Mouse (Mus musculus): Measurements from ENCODE around the gene Ing5.
"Not testable (repeated sequence)": the region's sequence is repeated elsewhere in the genome, so short reads cannot be mapped to it uniquely, and the experiment has no call there.

Gene Ing5

DNA sequence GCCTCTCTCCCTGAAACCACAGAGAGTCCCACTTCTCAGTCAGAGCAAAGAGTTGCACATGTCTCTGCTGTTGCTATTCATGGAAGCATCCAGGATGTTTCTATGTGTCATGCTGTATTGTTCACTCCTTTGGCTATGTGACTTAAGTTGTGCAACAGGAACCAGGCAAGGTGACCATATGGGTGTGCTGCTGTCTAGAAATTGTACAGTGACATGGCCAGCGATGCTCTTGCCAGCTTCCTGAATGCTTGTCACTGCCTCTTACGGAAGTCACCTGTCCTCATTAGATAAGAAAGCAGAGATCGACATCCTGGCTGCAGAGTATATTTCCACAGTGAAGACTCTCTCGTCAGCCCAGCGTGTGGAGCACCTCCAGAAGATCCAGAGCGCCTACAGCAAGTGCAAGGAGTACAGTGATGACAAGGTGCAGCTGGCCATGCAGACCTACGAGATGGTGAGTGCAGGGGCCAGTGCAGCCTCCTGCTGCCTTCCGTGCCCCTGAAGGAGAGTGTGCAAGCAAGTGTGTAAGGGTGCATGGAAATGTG lies 7.8 kb downstream of the Ing5 start:
- DNase-seq (ENCODE audit: low read depth): no peak

- DNase-seq (ENCODE audit: low read depth): no peak
These were observed 14.2 kb downstream of the Ing5 start for GRCm38 (mm10) chr1:93817823-93818532.

GRCm38 (mm10) chr1:93818722-93819121 lies 15.0 kb downstream of the Ing5 start:
- no peak for DNase-seq (ENCODE audit: low read depth)

DNA sequence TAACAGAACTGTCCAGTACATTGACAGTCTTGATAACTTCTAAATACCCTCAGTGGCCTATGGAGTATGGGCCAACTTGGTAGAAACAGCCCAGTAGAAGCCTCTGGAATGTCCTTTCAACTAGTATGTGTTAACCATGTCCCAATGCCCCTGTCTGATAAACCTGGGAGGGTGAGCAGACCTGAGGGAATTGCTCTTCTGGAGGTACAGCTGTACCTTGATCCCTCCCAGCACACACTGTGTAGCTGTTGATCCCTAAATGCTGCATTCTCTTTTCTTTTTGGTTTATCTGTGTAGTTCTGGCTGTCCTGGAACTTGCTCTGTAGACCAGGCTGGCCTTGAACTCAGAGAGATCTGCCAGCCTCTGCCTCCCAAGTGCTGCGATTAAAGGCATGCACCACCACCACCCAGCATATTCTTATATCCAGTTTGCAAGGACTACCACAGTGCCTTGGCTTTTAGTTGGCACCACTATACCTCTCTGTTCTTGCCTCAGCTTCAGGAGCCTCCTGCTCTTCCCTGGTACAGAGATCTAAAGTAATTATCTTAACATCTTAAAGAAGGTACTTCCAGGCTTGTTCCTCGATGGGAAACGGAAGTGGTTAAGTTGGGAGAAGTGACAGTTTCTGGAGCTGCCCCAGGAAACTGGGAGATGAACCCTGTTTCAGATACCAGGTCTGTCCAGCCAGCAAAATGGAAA lies 20.2 kb downstream of the Ing5 start:
- no peak for DNase-seq (ENCODE audit: low read depth)

- no peak for DNase-seq (ENCODE audit: low read depth)
These were observed 20.8 kb downstream of the Ing5 start, which contains the start of gene D2hgdh for GRCm38 (mm10) chr1:93824609-93825008. Gene D2hgdh (plus strand): TSS chr1:93824909.

GRCm38 (mm10) chr1:93825105-93825674 lies 21.4 kb downstream of the Ing5 start:
- peak; percentile 95 for DNase-seq (ENCODE audit: low read depth)

DNA sequence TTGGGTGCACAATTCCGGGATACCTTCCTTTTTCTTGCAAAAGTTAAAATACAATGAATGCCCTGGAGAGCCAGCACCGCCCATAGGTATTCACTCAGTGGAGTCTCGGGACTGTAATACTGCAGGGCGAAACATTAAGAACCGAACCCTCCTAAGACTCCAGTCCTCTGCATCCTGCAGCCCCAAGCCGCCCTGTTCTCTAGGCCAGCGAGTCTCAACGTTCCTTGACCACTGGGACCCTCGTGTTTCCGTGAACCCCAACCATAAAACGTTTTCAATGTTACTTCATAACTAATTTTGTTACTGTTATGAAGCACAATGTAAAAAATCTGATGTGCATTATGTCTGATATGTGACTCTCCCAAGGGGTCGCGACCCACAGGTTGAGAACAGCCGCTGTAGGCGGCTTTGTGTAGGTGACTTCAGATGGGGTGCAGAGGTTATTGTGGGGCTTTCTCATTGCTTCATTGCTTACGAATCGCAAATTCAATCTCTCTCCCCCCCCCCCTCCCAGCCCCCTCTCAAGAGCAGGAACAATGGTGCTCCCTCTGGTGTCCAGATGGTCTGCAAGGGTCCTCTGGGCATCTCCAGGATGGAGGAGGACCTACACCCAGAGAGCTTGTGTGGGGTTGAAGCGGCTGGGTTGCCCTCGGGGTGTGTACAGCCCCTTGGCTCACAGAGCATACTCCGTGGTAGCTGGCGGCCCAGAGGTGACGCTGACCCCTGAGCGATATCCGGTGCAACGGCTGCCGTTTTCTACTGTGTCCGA lies 22.2 kb downstream of the Ing5 start:
- DNase-seq (ENCODE audit: low read depth): no peak

GRCm38 (mm10) chr1:93826540-93826835 lies 22.7 kb downstream of the Ing5 start:
- no peak for DNase-seq (ENCODE audit: low read depth)

GRCm38 (mm10) chr1:93832754-93833360 lies 29.1 kb downstream of the Ing5 start:
- DNase-seq (ENCODE audit: low read depth): not testable (repeated sequence)

GRCm38 (mm10) chr1:93834671-93835150 lies 30.9 kb downstream of the Ing5 start:
- DNase-seq (ENCODE audit: low read depth): no peak

DNA sequence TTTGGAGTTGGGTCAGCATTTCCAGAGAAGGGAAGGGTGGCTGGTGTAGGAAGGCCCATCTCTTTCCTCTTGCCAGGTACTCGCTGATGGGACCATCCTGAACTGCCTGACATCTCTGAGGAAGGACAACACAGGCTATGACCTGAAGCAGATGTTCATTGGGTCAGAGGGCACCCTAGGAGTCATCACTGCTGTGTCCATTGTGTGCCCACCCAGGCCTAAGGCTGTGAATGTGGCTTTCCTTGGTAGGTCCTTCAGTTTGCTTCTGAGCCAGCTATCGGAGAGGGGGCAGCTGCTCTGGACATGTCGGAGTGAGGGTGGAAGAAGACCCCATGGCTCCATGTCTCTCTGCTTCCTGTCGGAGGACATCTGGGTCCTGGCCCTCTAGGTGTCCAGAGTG lies 31.4 kb downstream of the Ing5 start:
- no peak for DNase-seq (ENCODE audit: low read depth)

- no peak for DNase-seq (ENCODE audit: low read depth)
These were observed 32.2 kb downstream of the Ing5 start for GRCm38 (mm10) chr1:93835876-93836531.

- no peak for DNase-seq (ENCODE audit: low read depth)
These were observed 32.8 kb downstream of the Ing5 start for GRCm38 (mm10) chr1:93836532-93836913.

DNA sequence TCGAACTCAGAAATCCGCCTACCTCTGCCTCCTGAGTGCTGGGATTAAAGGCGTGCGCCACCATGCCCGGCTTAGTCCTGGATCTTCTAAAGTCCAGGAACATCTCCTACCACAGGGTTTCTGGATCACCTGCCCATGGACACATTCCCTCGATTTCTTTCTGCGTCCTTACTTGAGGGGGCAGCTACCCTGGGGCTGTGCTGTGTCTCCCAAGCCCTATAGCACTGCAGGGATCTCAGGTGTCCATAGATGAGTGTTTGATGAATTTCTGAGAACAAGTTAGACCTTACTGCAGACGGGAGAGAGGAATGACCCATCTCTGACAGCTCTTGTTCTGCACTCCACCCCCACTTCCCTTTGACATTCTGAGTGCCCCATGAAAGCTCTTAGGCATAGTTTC lies 33.6 kb downstream of the Ing5 start:
- no peak for DNase-seq (ENCODE audit: low read depth)

GRCm38 (mm10) chr1:93838569-93838968 lies 34.8 kb downstream of the Ing5 start:
- DNase-seq (ENCODE audit: low read depth): not testable (repeated sequence)

DNA sequence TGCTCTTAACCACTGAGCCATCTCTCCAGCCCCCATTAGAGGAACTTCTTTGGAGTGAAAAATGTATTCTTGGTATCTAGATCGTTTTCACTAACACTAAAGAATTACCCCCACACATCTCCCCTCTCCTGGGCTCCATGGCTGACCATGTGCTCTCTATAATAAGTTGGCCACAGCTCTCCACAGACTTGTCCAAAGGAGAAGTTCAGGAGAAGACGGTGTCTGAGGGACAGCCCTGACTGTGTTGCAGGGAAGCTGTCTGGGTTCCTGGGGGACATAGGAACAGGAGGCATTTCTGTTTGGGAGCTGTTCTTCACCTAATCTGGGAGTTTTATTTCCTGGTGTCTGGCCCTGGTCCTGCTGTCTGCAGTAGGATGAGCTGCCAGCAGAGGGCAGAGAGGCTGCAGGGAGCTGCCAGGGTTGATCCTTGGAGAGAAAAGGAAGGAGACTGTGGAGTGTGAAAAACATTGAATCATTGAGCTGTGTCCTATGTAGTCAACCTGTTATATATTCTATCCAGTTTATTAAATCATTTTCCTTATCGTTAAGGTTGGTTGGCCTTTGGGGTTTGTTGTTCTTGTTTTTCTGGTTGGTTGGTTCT lies 42.1 kb downstream of the Ing5 start:
- not testable (repeated sequence) for DNase-seq (ENCODE audit: low read depth)

- not testable (repeated sequence) for DNase-seq (ENCODE audit: low read depth)
These were observed 52.0 kb downstream of the Ing5 start for GRCm38 (mm10) chr1:93855790-93856189.

DNA sequence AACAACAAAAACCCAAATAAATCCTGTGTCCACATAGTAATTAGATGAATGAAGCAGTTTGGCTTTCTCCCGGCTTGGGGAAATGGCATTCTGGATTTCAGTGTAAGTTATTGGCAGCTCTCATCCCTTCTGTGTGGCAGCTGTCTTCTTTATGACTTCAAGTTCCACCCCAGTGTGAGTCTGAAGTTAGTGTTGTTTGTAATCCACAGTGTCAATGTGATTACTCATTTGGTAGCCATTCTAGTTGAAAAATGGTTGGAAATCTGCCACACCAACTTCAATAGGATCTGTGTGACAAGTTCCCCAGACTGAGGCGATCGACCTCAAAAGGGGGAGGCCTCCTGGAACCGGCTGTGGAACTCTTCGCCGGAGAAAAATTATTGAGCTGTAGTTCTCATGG lies 53.6 kb downstream of the Ing5 start:
- DNase-seq (ENCODE audit: low read depth): no peak

DNA sequence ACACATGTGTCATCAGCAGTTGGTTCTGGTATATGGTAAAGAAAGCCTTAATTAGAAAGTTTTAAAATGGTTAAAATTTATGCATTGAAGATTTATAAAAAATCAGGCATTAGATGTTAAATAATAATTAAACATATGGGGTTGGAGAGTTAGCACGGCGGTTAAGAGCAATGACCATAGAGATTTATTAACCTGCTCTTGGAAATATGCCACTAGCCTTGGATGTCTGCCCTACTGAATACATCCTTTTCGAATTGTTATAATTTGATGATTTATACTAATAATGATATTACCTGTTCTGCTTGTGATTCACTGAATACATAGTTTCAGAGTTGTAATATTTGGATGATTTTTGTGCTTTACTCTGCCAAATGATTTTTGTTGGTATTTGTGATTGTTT lies 54.2 kb downstream of the Ing5 start:
- no peak for DNase-seq (ENCODE audit: low read depth)

DNA sequence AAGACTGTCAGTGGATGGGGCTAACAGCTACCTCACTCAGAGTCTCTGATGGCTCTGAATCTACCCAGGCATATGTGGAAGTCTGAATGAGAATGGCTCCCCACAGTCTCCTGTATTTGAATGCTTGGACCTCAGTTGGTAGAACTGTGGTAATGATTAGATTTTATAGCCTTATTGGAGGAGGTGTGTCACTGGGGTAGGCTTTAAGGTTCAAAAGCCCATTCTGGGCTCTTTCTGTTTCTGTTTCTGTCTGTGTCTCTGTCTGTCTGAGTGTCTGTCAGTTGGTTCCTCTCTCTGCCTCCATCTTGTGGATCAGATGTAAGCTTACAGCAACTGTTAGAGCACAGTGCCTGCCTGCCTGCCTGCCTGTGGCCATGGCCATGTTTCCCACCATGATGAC lies 55.9 kb downstream of the Ing5 start:
- DNase-seq (ENCODE audit: low read depth): no peak

- DNase-seq (ENCODE audit: low read depth): not testable (repeated sequence)
These were observed 57.3 kb downstream of the Ing5 start, which contains the start of gene Gal3st2 for GRCm38 (mm10) chr1:93861048-93861447. Gene Gal3st2 (plus strand): TSS chr1:93861306.

Measured in c-Kit-positive CD71-negative TER-119-negative erythroid progenitor cells, embryonic 14.5 days (primary cell).